Mouse (Mus musculus) fibroblast of lung, adult 2 months (primary cell): ENCODE measurements around the gene Abl1.
"Not testable (repeated sequence)": the region's sequence is repeated elsewhere in the genome, so short reads cannot be mapped to it uniquely, and the experiment has no call there.

ENCODE experiments used
- DNase-seq: peaks from one replicate; pipeline ENCODE4 v3.0.0-alpha.2; 2011; ENCODE audit warnings: low read depth

The Abl1 gene

DNA sequence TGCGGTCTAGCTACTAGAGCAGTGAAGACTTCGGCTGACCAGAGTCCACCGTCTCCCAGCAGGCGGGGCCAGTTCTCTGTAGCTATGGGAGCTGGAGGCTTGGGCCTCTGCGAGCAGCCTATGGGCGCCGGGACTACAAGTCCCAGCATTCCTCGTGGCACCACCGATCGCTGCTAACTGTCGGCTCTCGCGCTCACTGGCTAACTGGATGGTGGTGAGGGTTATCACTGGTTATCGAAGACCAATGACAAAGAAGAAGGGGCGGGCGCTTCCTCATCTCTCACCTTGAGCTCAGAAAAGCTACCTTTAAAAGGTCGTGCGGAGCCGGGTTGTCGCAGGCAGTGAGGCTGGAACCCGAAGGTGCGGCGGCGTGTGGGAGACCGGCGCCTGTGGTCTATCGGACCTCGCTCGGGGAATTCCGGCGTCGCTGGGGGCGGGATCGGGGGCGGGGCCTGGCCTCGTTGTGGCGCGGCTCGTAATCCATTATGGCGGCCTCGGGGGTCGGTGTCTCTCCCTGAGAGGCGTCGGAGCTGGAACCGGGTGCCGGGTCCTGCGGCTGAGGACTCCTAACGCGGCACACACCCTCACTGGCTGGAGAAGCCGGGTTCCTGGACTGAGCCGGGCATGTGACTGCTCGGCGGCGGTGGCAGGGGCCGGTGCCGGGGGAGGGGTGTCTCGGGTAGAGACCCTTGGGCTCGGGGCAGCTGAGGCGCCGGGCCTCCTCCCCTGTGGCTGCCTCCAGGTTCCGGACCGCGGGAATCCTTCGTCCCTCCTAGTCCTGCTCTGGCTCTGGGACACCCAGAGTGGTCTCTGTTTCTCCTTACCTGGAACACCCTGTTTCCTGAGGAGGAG lies at the start of gene Abl1:
Gene Abl1, plus strand, starts transcription at position 303 of the 852 bp plus-strand sequence.
- DNase-seq: peak; percentile 97

DNA sequence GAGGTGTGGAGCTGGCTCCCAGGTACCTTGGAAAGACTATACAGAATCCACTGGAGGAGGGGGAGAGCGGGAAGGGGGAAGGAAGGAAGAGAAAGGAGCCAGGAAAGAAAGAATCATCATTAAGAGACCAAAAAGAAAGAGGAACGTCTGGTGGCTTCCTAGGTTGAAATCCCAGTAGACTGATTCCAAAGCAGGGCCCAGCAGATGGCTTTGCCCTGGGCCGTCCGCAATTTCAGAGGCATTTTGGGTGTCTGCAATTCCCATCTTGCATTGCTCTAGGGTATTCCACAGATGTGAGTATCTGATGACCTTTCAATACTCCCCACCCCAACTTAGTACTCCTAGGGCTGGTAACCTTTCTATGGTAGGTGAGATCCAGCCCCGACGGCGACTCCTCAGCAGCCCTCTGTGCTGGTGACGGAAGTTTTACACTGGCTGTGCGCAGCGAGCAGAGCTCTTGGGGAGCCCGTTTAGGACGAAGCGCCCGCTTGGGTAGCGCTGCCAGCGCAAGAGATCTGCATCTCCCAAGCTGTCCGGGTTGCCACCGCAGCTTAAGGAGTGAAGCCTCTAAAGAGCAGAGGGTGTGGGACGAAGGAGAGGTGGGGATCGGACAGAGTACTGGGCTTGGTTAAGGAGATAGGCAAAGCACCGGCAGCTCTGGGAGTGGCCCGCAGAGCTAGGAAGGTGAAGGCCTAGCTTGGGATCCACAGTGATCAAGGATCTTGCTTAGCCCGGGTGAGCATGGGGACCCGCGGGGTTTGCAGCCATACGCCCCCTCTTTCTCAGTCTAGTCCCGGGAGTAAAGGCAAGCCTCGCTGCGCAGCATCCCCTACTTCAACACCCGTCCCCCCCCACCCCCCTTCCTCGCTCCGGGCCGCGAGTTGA lies 49.4 kb upstream of the Abl1 start:
- no peak for DNase-seq

DNA sequence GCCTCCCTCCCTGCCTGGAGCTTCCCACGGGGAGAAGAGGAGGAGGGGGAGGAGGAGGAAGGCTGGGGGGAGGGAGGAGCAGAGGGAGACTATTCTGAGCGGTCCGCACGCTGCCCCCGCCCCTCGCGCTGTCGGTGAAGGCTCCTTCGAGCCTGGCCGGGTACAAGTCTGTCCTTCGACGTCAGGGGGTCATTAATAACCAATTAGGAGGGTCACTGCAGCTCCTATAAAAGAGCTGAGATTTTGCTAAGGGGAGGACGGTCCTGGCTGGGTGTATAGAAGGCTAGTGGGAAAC lies 48.8 kb upstream of the Abl1 start:
- no peak for DNase-seq

DNA sequence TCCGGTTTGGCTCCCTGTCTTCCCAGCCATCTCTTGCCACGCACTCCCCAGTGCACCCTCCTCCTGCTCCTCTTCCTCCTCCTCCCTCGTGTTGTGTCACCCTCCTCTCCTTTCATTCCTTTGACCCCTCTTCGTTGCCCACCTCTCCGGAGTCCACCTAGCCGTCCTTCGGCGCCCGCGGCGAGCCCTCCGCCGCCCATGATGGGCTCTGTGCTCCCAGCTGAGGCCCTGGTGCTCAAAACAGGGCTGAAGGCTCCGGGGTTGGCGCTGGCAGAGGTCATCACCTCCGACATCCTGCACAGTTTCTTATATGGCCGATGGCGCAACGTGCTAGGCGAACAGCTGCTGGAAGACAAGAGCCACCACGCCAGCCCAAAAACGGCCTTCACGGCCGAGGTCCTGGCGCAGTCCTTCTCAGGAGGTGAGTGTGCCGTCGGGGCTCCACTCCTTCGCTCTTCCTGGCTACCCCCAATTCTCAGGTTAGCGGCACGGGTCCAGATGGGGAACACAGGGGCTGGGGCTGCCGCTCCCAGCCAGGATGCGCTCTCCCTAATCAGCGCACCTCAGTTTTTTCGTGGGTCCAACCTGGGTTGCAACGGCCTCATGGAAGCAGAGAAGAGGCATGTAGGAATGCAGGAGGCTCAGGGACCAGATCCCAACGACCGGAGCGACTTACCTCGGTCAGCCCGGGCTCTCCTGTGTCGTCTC lies 48.1 kb upstream of the Abl1 start, which contains the start of gene Prdm12:
Gene Prdm12, plus strand, starts transcription at position 137 of the 708 bp plus-strand sequence.
- DNase-seq: no peak

DNA sequence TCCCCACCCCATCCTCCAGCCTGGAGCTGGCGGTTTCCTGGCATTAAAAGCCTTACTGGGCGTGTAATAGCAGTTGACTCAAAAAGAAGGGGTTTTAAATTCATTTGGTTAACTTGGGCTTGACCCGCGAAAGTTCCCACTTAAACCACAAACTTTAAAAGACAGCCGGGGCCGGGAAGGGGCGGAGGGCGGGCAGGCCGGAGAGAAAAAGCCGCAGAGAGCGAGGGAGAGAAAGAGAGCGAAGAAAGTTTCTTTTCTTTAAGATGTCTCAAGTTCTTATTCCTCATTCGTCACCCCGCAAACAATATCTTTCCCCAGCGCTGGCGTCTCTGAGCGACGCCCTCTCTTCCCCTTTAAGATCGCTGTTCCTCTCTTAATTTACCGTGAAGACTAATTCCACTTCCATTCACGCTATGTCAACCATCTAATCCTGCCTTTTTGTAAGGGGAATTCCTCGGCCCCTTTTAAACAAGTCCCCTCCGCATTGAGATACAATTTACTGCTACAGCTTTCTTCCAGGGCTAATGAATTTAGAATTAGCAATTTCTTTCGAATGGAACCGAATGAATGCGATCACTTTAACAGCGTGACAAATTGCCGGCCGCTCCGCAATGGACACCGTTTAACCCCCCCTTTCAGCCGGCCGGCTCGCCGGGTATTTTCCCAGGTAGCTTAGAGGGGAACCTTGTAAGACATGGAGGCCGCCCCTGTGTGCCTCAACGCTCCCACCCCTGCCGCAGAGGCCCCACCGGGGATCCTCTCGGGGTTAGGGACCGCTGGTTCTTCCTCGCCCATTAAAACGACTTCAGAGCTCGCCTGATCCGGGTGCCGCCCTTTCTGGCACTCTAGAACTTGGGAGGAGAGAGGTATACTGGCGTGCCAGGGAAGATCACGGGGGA lies 47.3 kb upstream of the Abl1 start:
- no peak for DNase-seq

DNA sequence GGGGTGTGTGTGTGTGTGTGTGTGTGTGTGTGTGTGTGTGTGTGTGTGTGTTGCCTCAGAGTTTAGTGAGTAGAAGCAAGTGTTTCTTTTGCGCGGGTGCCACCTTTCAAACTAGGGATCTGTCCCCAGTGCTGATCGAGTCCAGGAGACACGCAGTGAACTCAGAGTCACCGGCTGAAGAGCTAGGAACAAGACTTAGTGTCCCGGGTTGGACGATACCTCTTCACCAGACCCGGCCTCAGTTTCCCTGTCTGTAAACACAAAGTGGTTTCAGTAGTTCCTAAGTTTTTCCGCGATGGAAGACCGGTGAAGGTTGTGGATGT lies 46.7 kb upstream of the Abl1 start:
- DNase-seq: no peak

DNA sequence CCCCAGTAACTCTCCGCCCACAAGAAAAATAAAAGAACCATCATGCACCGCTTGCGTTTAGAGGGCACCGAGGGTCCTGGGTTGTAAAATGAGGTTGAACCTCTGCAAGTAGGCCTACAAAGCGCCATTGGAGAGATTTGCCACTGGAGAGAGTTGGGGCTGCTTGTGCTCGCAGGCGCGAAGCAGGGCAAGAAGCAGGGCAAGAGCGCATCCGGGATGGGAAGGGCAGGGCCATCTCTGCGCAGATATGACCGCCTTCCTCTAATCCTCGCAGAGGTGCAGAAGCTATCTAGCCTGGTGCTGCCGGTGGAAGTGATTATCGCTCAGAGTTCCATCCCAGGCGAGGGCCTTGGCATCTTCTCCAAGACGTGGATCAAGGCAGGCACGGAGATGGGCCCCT lies 46.2 kb upstream of the Abl1 start:
- DNase-seq: no peak

DNA sequence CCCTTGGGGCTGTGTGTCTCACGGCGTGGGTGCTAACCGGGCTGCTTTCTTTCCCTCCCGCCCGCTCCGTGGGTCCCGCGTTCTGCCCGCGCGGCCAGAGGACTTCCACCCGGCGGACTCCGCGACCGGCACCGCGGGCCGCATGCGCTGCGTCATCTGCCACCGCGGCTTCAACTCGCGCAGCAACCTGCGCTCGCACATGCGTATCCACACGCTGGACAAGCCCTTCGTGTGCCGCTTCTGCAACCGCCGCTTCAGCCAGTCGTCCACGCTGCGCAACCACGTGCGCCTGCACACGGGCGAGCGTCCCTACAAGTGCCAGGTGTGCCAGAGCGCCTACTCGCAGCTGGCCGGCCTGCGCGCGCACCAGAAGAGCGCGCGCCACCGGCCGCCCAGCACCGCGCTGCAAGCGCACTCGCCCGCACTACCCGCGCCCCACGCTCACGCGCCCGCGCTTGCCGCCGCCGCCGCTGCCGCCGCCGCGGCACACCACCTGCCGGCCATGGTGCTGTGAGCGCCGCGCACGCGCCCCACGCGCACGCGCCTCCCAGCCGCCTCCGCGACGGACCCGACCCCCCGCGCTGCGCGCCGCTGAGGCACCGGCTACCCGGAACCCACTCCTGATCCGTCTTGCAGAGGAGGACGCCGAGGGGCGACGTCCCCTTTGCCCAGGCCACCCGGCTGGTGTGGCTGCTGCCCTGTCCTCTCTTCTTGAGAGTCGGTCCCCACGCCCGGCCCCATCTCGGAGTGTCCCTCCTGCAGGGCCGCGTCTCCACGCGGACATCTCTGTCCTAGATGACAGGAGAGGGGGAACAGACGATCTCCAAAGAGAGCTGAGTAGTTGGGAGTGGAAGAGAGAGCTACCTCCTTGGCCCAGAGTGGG lies 34.0 kb upstream of the Abl1 start:
- DNase-seq: no peak

DNA sequence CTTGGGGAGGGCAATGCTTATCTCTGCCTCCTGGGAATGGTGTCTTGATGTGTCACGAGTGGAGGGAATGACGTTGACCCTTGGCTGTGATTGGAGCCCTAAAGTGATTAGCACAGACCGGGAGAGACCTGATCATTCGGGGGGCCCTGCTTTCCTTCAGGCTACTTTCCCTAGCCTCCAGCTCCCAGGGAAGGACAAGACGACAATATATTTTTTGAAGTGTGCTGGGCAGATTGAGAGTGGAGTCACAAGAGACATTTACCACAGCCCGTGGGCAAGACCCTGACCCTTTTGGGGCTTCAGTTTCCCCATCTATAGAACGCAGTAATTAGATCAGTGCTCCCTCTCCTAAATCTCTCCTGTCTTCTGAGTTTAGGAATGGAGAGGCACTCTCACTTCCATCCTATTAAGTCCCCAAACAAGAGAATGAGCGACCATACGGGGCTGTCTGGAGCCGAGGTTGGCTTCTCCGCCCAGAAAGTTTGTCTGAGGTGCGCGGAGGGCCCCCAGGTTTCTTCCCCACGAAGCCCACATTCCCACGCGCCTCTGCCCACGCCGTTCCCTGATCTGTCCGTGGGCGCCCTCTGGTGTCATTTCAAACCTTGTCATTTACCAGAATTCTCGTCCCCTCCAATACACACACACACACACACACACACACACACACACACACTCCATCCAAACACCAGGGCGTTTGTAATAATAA lies 33.2 kb upstream of the Abl1 start:
- no peak for DNase-seq

DNA sequence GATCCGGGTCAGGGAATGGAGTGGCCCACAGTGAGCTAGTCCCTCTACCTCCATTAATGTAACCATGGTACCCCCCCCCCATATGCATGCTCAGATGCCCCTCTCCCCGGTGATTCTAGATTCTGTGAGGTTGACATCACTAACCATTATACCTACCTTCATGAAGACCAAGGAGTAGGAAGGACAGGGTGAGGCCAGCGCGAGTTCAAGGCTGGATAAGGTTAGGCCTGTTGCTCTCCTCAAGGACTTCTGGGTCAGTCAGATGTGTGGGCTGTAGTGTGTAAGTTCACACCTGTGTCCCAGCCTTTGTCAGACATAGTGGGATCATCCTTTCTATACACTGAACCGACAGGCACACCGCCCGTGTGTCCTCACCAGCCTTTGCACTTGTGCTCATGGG lies 31.8 kb upstream of the Abl1 start:
- DNase-seq: no peak

DNA sequence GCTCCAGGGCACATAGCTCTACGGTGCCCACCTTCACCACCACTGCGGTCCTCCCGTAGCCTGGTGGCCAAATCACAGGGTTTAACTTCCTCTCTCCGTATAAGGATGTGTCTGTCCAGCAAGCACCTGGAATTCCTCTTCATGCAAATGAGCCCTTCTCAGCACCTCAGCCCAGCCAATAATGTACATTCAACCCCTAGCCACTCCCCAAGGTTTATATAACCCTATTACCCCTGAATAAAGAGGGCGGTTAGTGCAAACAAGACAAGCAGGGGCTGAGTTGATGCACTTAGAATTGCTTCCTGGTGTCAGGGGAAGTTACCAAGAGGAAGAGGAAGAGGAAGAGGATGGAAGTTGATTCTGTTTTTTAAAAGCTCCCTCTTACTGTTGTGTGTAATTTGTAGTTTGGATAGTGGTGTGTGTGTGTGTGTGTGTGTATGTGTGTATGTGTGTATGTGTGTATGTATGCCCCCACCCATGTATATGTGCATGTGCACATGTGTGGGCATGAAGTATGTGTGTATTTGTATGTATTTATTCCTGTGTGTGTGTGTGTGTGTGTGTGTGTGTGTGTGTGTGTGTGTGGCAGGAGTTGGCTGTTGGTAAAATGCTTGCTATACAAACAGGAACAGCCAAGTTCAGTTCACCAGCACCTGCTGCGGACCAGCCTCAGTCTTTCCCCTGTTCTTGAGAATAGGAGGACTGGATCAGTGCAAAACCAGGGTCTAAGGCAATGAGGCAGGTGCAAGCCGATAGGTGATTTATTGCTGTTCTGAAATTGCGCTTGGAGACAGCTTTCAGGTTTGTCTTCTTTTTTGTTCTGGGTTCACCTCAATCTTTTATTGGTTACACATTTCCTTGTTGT lies 25.0 kb upstream of the Abl1 start:
- DNase-seq: no peak

DNA sequence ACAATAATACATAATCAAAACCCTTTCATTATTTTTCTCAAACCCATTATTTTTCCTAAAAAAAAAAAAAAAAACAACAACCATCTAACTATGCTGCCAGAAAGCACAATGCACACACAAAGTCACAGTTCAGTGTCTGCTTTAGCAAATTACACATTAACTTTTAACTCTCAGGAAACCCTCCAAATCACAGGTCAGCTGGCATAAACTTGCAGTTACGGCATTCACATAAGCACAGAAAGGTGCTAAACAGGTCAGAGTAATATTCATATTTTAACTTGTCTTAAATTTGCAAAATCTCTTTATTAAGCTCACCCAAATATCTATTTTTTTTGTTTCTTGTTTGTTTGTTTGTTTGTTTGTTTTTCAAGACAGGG lies 24.4 kb upstream of the Abl1 start:
- DNase-seq: no peak

DNA sequence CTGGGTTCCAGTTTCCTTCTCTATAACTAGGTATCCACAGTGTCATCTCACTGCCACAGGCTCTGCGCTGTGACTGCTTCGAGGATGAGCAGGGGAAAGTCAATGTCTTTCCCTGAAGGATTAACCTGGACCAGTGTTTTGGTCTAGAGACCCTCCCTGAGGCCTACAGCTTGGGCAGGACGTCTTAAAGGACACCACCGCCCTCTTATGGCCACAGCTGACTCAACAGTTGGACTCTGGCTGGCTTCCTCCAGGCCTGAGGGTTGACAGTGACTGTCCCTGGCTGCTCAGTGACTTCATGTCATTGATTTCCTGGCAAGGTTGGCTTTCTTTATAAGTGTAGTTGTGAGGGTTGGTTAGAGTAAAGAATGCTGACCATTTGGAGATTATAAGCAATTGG lies 20.8 kb upstream of the Abl1 start:
- no peak for DNase-seq

DNA sequence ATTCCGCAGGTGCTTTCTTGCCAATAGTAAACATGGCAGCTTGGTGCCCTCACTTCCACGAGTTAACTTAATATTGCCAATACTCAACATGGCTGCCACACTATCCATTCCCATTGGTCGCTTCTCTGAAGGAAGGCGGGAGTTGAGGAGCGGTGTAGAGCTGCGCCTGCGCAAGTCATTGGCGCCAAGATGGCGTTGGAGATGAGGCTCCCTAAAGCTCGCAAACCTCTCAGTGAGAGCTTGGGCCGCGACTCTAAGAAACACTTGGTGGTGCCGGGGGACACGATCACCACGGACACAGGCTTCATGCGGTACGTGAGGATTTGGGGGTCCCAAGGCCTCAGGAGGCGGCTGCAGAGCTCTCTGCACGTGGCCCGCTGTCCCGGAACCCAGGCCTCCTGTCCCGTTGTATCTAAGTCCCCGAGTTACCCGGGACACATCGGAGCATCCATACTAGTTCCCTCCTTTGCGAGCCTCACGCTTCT lies 17.6 kb upstream of the Abl1 start, which contains the start of gene Exosc2:
Gene Exosc2, plus strand, starts transcription at position 165 of the 485 bp plus-strand sequence.
- peak; percentile 95 for DNase-seq

DNA sequence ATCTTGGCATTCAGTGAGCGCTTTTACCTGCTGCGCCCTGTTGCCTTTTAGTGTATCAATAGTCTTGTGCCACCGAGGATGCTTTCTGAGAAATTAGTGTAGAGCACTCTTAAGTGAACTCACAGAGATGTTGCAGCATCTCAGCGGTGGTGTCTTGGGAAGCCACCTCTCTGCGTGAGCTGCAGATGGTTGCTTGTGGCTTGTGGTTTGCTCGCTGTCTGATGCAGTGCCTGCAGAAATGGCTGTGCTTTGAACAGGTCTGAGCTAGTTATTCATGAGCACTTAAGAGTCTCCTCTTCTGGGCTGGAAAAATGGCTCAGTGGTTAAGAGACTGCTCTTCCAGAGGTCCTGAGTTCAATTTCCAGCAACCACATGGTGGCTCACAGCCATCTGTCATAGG lies 9.5 kb upstream of the Abl1 start:
- DNase-seq: no peak

DNA sequence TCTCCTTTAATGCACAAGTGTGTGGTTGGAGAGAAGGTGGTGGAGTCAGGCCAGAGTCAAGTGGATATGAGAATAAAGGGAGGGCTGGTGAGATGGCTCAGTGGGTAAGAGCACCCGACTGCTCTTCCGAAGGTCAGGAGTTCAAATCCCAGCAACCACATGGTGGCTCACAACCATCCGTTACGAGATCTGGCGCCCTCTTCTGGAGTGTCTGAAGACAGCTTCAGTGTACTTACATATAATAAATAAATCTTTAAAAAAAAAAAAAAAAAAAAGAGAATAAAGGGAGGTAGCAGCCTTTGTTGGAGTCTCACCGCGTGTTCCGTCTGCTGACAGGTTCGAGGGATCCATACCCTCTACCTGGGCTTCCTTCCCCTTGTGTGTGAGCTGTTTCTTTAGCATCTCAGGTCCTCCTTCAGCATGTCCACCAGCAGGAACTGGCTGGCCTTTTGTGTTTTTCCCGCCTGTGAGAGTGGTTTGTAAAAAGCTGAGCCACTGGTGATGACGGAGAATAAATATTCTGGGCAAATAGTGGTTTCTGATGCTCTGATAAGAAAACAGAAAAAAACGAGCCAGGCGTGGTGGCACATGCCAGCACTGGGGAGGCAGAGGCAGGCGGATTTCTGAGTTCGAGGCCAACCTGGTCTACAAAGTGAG lies 7.0 kb upstream of the Abl1 start:
- not testable (repeated sequence) for DNase-seq

DNA sequence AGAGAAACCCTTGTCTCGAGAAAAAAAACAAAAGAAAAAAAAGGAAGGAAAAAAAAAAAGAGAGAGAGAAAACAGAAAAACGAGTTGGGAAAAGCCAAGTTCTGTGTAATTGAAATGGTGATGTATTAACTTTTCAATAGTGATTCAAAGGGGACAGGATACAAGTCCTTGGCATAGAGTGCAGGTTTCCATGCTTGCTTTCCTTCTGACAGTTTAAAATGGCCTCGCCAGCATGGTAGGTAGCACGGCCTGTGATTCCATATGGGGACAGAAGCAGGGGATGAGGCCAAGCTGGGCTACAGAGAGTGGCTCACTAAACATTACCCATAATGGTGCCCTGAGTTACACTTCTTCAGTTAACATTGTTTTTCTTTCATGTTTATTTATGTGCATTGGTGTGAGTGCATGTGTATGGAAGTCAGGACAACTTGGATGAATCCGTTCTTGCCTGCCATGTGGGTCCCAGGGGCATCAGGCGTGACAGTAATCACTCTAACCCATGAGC lies 6.4 kb upstream of the Abl1 start:
- no peak for DNase-seq

DNA sequence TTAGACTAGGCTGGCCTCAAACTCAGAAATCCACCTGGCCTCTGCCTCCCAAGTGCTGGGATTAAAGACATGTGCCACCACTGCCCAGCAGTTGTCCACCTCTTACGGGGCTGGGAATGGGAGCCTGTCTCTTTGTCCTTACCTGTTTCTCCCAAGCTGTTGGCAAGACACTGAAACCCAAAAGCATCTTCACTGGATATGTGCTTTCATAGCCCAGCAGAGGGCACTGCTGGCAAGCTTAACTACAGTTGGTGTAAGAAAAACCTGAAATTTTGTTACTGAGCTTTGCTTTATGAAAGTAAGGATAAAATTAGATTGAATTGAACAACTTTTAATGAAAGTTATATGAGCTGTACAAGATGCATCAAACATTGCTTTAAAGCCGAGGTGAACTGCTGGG lies 4.5 kb upstream of the Abl1 start:
- peak; percentile 36 for DNase-seq
